Mouse (Mus musculus): ENCODE measurements around the gene Lmo3.

DNA sequence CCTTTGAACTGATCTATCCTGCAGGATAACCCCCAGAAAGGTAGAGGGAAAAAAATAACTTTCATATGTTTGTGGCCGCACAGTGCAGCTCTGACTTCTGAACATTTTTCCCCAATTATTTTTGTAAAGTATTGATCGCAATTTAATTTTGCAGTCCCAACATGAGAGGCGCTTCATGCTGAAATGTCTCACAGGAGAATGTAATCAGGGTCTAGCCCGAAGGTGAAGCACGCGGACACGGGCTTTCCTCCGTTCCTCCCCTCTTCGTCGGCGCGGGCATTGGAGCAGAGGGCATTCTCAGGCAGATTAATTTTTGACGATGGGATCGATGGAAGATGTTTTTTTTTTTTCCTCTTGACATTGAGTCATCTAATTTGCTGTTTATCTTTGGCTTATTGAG is 258.4 kb downstream of the Lmo3 start:
- TF ChIP-seq CTCF (IDR thresholded peaks at IDR 0.05; ENCODE audit: borderline replicate concordance, control insufficient read depth, extremely low read depth, insufficient read depth, low read length, poor library complexity), result no peak
- no peak for TF ChIP-seq POLR2A (IDR thresholded peaks at IDR 0.05; ENCODE audit: control insufficient read depth, extremely low read depth, insufficient read depth, low read length, poor library complexity)

All from thymus, adult 2 months (tissue).